Mouse (Mus musculus): Measurements from ENCODE around the gene Hipk4.
"Not testable (repeated sequence)": the region's sequence is repeated elsewhere in the genome, so short reads cannot be mapped to it uniquely, and the experiment has no call there.

The Hipk4 gene

GRCm38 (mm10) chr7:27494659-27495367, 28.3 kb upstream of the Hipk4 start:
- ATAC-seq (ENCODE audit: low TSS enrichment): not testable (repeated sequence)

DNA sequence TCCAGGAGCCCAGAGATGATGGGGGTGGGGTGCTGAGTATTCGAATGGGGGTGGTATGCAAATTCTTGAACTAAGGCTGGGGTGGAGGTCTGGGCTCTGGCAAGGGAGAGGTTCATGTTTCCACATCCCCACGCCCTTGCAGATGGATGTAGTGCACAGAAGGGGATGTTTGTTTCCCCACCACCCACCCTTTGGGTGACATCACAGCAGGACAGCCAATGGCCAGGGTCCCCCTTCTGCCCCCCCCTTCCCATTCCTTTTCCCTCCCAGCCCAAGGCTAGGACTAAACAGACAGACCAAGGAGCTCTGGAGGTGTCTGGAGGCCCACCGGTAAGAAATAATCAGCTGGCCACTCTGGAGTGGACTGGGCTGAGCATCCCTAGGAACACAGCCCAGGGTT, 24.0 kb upstream of the Hipk4 start, which contains the start of gene Prx:
TSS of gene Prx (plus strand) at position 289 of the 400 bp plus-strand sequence.
- ATAC-seq (ENCODE audit: low TSS enrichment): no peak

DNA sequence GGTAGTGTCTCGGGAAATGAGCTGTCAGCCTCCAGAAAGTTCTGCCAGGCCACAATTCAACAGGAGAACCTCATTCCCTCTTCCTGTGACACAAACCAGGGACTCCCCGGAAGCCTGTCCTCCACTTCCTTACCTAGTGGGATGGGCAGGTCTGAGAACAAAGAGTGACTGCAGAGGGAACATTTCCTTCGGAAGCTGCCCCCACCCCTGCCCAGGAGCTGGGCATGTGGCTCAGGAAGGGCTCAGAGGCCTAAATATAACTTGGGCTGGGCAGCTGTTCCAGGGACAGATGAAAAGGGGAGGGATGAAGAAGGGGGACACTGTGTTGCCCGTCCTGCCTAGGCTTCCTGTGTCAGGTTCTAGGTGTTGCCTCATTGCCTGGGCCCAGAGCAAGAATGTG, 21.4 kb upstream of the Hipk4 start:
- ATAC-seq (ENCODE audit: low TSS enrichment): no peak

DNA sequence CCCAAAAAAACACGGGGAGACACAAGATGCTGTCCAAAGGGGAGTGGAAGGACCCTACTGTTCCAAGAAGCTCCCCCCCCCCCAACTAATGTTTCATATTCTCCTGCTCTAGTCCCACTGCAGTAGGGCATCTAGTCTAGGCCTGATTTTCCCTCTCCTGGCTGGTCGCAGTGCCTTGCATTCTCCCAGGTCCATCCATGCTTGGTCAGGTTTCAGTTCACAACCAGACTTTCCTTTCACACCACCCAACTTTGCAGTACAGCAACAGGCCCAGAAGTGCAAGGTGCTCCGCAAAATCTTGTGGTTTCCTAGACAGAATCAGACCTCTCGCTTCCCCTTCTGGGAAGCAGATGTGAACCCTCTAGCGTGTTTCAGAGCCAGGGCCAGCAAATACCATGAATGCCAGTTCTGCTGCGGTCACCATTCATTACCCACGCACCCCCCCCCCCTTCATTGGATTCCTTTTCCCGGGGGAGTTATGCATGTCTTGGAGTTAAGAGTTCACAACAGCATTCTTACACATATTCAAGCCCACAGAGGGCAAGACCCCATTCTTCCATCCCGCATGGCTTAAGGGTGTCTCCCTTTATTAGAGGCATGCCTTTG, 16.2 kb upstream of the Hipk4 start:
- ATAC-seq (ENCODE audit: low TSS enrichment): no peak

DNA sequence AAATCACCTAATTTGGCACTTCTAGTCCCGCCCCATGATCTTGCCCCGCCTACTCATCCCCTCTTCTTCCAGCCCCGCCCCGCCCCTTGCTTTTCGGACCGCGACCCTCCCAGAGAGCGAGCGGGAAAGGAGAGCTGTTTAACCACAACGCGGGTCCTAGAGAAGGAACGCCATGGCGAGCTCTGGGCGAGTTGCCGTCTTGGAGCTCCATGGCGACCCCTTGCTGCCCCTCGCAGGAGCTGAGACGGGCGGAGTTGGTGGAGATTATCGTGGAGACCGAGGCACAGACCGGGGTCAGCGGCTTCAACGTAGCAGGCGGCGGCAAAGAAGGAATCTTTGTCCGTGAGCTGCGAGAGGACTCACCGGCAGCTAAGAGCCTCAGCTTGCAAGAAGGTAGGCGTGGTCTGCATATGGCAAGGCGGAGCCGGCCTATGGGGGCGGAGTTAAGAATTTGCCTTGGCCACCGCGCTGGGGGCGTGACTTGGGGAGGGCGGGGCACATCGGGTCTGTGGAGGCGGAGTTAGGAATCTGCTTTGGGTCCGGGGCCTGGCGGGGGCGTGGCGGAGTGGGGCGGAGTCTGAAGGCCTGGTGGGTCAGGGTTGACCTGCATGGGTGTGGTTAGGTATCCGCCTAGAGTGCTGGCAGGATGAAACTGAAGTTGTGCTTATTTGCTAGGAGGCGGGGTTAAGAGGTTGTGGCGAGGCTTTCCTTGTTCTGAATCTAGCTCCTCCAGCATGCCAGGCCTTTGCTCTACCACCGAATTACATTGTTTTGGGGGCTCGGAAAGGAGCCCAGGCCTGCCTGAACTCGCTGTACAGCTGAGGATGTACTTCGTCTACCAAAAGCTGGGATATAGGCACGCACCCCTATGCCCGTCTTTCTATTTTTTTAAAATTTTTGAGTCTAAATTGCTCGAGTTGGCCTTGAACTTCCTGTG, 15.1 kb upstream of the Hipk4 start:
- ATAC-seq (ENCODE audit: low TSS enrichment): peak; percentile 89

GRCm38 (mm10) chr7:27508648-27509005, 14.4 kb upstream of the Hipk4 start:
- peak; percentile 75 for ATAC-seq (ENCODE audit: low TSS enrichment)

GRCm38 (mm10) chr7:27510809-27511208, 12.3 kb upstream of the Hipk4 start:
- ATAC-seq (ENCODE audit: low TSS enrichment): no peak

DNA sequence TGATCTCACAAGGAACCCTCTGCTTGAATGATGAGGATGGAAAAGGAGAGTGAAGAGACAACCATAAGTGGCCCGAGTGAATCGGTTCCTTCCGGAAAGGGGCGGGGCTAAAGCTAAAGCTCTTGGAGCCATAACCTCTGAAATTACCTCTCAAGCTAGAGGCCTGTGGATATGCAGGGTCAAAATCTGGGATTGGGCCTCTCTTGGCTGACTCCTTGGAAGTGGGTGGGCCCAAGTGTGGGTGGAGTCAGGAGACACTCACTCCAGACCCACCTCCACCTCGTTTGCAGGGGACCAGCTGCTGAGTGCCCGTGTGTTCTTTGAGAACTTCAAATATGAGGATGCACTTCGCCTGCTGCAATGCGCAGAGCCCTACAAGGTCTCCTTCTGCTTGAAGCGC, 8.1 kb upstream of the Hipk4 start:
- ATAC-seq (ENCODE audit: low TSS enrichment): no peak

- ATAC-seq (ENCODE audit: low TSS enrichment): no peak
Measured at GRCm38 (mm10) chr7:27518314-27518713, 4.8 kb upstream of the Hipk4 start.

DNA sequence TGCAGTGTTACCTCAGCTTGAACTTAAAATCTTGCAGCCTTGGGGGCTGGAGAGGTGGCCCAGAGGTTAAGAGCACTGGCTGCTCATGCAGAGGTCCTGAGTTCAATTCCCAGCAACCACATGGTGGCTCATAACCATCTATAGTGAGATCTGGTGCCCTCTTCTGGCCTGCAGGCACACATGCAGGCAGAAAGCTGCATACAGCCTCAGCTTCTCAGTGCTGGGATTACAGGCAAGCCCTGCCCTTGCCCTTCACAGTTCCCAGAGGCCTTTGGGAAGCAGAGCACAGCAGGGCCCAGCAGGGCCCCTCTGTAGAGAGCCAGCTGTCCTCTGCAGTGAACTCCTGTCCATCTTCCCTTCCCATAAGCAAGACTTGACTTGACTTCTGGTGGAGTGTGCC, 3.0 kb upstream of the Hipk4 start:
- no peak for ATAC-seq (ENCODE audit: low TSS enrichment)

GRCm38 (mm10) chr7:27520599-27520998, 2.5 kb upstream of the Hipk4 start:
- ATAC-seq (ENCODE audit: low TSS enrichment): no peak

- no peak for ATAC-seq (ENCODE audit: low TSS enrichment)
Measured at GRCm38 (mm10) chr7:27523805-27524204, 738 bp downstream of the Hipk4 start.

- peak; percentile 58 for ATAC-seq (ENCODE audit: low TSS enrichment)
Measured at GRCm38 (mm10) chr7:27526039-27526827, 3.2 kb downstream of the Hipk4 start.

DNA sequence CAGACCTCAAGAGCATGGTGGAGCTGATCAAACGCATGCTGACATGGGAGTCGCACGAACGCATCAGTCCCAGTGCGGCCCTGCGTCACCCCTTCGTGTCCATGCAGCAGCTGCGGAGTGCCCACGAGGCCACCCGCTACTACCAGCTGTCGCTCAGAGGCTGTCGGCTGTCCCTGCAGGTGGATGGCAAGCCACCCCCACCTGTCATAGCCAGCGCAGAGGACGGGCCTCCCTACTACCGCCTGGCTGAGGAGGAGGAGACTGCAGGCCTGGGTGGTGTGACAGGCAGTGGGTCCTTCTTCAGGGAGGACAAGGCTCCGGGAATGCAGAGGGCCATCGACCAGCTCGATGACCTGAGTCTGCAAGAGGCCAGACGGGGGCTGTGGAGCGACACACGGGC, 6.0 kb downstream of the Hipk4 start:
- no peak for ATAC-seq (ENCODE audit: low TSS enrichment)

- no peak for ATAC-seq (ENCODE audit: low TSS enrichment)
Measured at GRCm38 (mm10) chr7:27530937-27531336, 7.9 kb downstream of the Hipk4 start.

DNA sequence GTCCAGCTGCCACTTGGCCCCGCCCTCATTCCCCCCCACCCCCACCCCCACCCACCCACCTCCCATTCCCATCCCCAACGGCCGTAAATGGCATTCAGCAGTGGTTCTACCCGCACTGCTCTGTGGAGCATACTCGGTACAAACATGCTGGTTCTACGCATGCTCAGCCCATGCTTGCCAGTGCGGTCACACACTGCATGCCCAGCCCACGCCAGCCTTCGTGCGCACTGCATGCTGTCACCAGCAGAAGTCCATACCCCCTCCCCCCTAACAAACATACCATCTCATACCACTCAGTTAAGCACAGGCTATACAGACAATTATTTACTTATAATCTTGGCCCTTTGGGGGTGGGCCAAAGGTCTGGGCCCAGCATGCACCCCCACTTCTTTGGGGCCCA, 8.6 kb downstream of the Hipk4 start:
- ATAC-seq (ENCODE audit: low TSS enrichment): no peak

- no peak for ATAC-seq (ENCODE audit: low TSS enrichment)
Measured at GRCm38 (mm10) chr7:27532480-27533050, 9.5 kb downstream of the Hipk4 start.

DNA sequence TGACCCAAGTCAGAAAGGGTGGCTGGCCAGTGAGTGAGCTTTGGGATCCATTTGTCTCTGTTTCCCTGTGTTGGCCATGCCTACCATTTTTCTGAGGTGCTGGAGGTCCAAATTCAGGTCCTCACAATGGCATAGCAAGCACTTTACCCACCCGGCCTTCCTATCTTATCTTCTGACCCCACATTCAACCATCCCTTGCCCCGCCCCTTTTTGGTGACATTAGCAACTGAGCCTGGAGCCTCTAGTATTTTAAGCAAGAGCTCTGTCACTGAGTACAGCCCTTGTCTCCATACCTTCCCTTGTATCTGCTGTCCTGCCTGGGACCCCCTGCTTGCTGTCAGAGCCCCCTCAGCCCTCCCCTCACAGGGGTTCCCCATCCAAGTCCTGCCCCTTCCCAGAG, 12.3 kb downstream of the Hipk4 start:
- no peak for ATAC-seq (ENCODE audit: low TSS enrichment)

DNA sequence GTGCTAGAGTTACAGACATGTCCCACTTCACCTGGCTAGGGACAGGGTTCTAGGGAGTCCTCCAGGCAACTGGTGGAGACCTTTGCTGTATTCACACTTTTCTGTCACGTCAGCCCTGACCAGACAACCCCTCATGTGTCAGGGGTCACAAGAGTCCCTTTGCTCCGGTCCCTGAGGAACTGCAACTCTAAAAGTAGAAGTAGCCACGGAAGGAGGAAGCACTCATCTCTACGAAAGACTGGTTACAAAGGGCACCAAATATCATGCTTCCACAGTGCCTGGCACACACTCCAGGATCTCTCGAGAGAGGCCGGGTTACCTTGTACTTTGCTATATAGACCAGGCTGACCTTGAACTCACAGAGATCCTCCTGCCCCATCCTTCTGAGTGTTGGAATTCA, 13.6 kb downstream of the Hipk4 start:
- no peak for ATAC-seq (ENCODE audit: low TSS enrichment)

DNA sequence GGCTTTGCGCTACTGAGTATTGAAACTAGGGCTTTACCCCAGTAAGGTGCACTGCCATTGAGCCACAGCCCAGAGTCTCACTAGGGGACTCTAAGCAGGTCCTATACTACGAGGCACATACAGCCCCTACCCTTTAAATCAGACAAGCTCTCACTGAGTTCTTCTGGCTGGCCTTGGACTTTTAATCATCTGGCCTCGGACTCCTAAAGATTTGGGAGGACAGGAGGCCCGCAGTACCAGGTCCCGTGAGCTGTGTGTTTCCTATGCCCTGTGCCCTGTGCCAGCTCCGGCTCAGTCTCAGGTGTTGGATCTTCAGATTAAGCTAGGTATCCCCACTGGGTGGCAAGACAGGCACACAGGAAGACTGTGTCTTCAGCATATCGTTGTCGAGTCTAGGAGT, 14.9 kb downstream of the Hipk4 start:
- ATAC-seq (ENCODE audit: low TSS enrichment): no peak

DNA sequence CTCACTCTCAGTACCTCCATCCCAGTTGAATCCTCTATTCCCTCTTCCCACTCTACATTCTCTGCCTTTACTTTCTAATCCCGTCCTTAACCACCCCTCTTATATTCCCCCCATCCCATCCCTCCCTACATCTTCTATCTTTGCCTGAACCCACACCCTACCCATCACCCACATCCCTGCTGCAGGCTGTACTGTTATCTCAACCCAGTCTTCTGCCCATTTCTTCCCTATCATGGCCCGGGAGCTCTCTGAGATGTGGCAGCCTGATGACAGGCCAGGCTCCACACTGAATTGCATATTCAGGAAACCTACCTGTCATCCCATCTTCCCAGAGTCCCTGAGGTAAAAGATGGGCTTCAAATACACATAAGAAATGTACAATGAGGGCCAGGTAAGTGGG, 15.7 kb downstream of the Hipk4 start:
- ATAC-seq (ENCODE audit: low TSS enrichment): no peak

DNA sequence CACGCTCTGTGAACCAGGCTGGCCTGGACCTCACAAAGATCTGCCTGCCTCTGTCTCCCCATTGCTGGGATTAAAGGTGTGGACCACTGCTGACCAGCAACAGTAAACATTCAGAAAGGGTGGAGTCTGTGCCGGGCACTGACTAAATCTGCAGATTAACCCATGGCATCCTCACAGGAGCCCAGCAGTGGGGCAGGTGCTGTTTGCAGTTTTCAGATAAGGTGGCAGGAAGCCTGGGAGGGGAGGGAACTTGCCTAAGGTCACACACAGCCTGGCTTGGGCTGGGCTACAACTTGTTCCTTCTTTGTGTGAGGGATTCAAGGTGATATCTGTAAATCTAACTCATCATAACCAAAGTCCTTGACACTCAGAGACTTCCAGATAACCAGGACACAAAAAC, 17.5 kb downstream of the Hipk4 start:
- no peak for ATAC-seq (ENCODE audit: low TSS enrichment)

All from frontal cortex, adult (tissue).